Mouse (Mus musculus) liver, adult 10 weeks (tissue): ENCODE measurements around the gene Commd2. TPM values are rescaled to one million over a fixed set of nuclear protein-coding genes. Genes with fewer than 3 reads are reported as not detected.

ENCODE experiments used
- polyA plus RNA-seq: library from polyadenylated mRNA; stranded (reverse); fragments of 350-450 nt; fragmentation: Illumina TruSeq; extraction: RNeasy Lipid Tissue Mini Kit (QIAGEN cat#74804); gene quantifications from one replicate; pipeline ENCODE4 v1.2.3, GENCODE M21; 2014; ENCODE audit warnings: low read depth, low replicate concordance

The Commd2 gene
- 14.4 TPM for polyA plus RNA-seq

DNA sequence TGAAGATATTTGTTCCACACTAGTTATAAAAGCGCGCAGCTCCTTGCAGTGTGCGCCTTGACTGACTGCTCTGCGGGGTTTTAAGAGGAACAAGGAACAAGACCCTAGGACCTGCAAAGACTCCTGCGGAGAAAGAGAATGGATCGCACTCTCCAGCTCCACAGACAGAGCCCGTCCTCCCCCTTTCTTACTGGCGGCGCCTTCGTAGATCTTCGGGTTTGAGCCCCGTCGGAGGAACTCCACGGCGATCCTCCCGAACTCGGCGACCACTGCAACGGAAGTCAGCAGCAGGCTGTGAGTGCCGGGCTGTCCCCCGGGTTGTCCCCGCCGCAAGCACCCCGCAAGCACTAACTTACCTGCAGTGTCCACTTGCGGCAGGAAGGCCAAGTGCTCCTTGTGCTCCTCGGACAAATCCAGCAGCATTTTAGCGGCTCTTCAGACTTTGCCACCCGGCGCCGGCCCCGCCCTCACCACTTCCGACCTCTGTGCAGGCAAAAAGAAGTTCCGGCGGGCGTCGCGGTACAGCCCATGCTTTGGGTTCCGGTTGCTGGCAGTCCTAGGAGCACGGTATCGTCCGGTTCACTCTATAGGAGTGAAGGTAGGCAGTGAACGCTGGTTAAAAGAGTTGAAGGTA lies at the start of gene Commd2:
TSS of gene Commd2 (minus strand) at position 485 of the 634 bp plus-strand sequence.

DNA sequence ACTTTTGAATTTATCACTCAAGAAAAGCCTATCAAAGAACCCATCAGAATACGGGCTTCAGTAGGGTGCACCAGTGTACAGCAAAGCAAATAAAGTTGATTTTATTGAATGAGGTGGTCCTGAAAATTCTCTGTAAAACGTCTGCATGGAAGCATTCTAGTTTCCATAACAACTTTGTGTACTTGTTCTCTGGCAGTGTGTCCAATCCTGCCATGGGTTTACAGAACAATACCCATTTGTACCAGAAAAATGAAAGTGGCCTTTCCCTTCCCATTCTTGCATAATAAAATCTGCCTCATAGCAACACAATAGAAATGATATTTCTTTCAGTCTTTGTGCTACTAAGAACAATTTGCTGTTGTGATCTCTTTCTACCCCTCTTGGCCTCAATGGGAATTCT lies 41.2 kb upstream of the Commd2 start, which contains the start of gene Ankub1:
TSS of gene Ankub1 (minus strand) at position 81 of the 400 bp plus-strand sequence.

Other genes starting within 250 kb of the Commd2 start
- 63.3 TPM for gene Tm4sf4, start 226.4 kb downstream of the Commd2 start, polyA plus RNA-seq
- 12.9 TPM for gene Wwtr1, start 75.8 kb downstream of the Commd2 start, polyA plus RNA-seq
- 0.58 TPM for gene Ankub1, start 41.1 kb upstream of the Commd2 start, polyA plus RNA-seq
- 411 TPM for gene Rnf13, start 84.3 kb upstream of the Commd2 start, polyA plus RNA-seq
- gene Pfn2, start 196.4 kb upstream of the Commd2 start, polyA plus RNA-seq, result 4.2 TPM